Mouse (Mus musculus) liver, embryonic 11.5 days (tissue): ENCODE results near the gene Nbl1. TPM values are rescaled to one million over a fixed set of nuclear protein-coding genes. Genes with fewer than 3 reads are reported as not detected.

ENCODE experiments used
- ATAC-seq: fragments of 200-750 bp; cut with Nextera tagmentation; replicated peaks from 2 replicates; pipeline ENCODE4 v1.8.0; 2017; ENCODE audit warnings: moderate number of reproducible peaks, mild to moderate bottlenecking, moderate TSS enrichment, moderate library complexity; ENCODE audit not compliant: low FRiP score
- DNase-seq: peaks from one replicate; pipeline ENCODE4 v3.0.0-alpha.2; 2017; ENCODE audit warnings: low spot score
- H3K27ac ChIP-seq: fragments of 300-500 bp; sonication (generic); 2 replicates; pipeline ENCODE4 v1.5.1; 2014; ENCODE audit warnings: mild to moderate bottlenecking, low read depth, low read length, control low read depth
- H3K27me3 ChIP-seq: fragments of 300-500 bp; sonication (generic); replicated peaks from 2 replicates; pipeline ENCODE4 v1.6.1; 2014; ENCODE audit warnings: low read length, mixed read lengths; ENCODE audit not compliant: control insufficient read depth, insufficient read depth
- H3K36me3 ChIP-seq: fragments of 300-500 bp; sonication (generic); 2 replicates; pipeline ENCODE4 v1.6.1; 2014; ENCODE audit warnings: mild to moderate bottlenecking, low read length, moderate library complexity, mixed read lengths; ENCODE audit not compliant: control insufficient read depth, insufficient read depth
- H3K4me1 ChIP-seq: fragments of 300-500 bp; sonication (generic); replicated peaks from 2 replicates; pipeline ENCODE4 v1.6.1; 2014; ENCODE audit warnings: low read length, mixed read lengths; ENCODE audit not compliant: control insufficient read depth, insufficient read depth
- H3K4me2 ChIP-seq: fragments of 300-500 bp; sonication (generic); 2 replicates; pipeline ENCODE4 v1.6.1; 2014; ENCODE audit warnings: mild to moderate bottlenecking, control low read depth, moderate library complexity
- H3K4me3 ChIP-seq: fragments of 300-500 bp; sonication (generic); 2 replicates; pipeline ENCODE4 v1.5.1; 2014; ENCODE audit warnings: low read depth, low read length, control low read depth
- H3K9ac ChIP-seq: fragments of 300-500 bp; sonication (generic); 2 replicates; pipeline ENCODE4 v1.6.1; 2014; ENCODE audit warnings: low read depth, low read length, control low read depth
- H3K9me3 ChIP-seq: fragments of 300-500 bp; sonication (generic); 2 replicates; pipeline ENCODE4 v1.6.1; 2016; ENCODE audit warnings: low read length, inconsistent platforms, mixed read lengths; ENCODE audit not compliant: control insufficient read depth
- WGBS: fragments of 180-500 bp; shearing (Covaris S2); extraction: QIAGEN DNeasy Blood & Tissue Kit; methylation state at CpG from one replicate; pipeline ENCODE4 v1.1.7; 2014; 5-methylcytosine and 5-hydroxymethylcytosine counted together
- polyA plus RNA-seq: library from polyadenylated mRNA; unstranded; fragments of >200 nt; fragmentation: Nextera tagmentation; extraction: Ambion mirVana; gene quantifications from 2 replicates; pipeline ENCODE4 v1.2.1, GENCODE M21; 2014

Gene Nbl1
- polyA plus RNA-seq, 1 experiment from 2014 or later = 5.0 TPM

DNA sequence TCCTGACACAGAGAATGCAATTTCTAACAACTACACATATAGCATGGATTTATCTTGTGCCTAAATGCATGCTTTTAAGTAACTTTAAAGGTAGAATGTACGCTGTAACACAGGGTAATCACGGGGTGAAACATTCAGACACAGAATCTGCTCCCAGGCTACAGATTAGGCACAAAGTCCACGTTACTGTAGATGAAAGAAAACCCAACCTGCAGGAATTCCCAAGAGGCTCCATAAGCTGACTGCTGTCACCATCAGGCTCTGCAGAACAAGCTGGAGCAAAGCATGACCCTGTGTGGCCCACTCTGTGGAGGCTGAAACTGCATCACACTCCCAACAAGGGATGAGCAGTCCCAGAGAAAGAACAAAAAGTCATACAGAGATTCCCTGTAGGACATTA lies 19.7 kb upstream of the Nbl1 start:
- no peak overlapping the region for H3K27ac ChIP-seq
- H3K4me3 ChIP-seq = no peak overlapping the region
- 71% methylated on average over 3 of the region's 3 CpGs for WGBS
- H3K9me3 ChIP-seq = no peaks in the 10 kb centered on the region
- ATAC-seq (no peak), DNase-seq (no peak)
- H3K27me3 ChIP-seq = no peaks in the 10 kb centered on the region
- no peak overlapping the region for H3K9ac ChIP-seq
- no peaks in the 10 kb centered on the region for H3K36me3 ChIP-seq
- H3K4me2 ChIP-seq = no peak overlapping the region
- H3K4me1 ChIP-seq = peaks cover 48% of the 10 kb centered on the region

DNA sequence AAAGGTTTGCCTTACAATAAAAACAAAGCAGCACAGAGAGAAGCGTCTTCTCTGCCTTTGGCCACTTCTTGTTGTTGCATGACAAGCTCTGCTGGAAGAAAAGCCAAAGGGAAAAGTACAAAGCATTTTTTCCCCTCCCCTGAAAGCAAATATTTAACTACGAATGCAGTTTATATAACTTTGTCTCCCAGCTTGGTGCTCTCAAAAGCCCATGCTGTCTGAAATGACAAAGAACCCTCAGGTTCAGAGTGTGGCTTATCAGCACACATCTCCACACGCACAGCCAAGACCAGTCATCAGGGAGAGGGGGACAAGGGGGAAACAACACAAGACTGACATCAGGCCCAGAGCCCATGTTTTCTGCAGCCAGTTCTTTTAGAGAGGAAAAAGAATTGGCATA lies 18.6 kb upstream of the Nbl1 start:
- no peak for DNase-seq
- ATAC-seq = no peak
- Histone ChIP-seq H3K4me3 (no peak overlapping the region), H3K36me3 (no peaks in the 10 kb centered on the region; the same call in 1 of the 2 replicates), H3K4me1 (peaks cover 38% of the 10 kb centered on the region), H3K27me3 (no peaks in the 10 kb centered on the region), H3K27ac (peak overlapping the region; percentile 46; the same call in 1 of the 2 replicates), H3K9me3 (no peaks in the 10 kb centered on the region), H3K9ac (no peak overlapping the region), H3K4me2 (no peak overlapping the region)
- WGBS = 45% methylated on average over 3 of the region's 3 CpGs

DNA sequence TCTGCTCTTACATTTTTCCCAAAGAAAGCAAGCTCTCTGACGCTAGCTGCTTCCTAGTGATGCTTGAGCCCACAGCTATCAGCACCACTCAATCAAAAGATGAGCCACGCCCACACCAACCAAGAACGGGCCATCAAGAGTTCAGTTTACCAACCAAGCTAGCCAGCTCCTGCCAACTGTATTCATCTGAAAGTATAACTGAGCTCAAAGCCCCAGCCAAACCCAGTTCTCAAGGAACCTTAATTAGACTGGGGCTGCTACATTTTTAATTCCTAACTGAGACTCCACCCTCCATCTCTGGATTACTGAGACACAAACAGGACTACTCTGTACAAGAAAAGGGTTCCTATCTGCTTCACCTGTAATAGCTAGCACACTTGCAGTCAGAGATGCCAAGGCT lies 18.1 kb upstream of the Nbl1 start:
- WGBS = 36% methylated on average over 3 of the region's 3 CpGs
- H3K4me3 ChIP-seq = no peak overlapping the region
- peaks cover 33% of the 10 kb centered on the region for H3K4me1 ChIP-seq
- no peak overlapping the region for H3K4me2 ChIP-seq
- no peak overlapping the region for H3K9ac ChIP-seq
- 0 out of 2 replicates have a peak overlapping the region, but pooled peaks have one; percentile 46 for H3K27ac ChIP-seq
- no peak for ATAC-seq
- H3K9me3 ChIP-seq = no peaks in the 10 kb centered on the region
- no peaks in the 10 kb centered on the region; the same call in 1 of the 2 replicates for H3K36me3 ChIP-seq
- no peaks in the 10 kb centered on the region for H3K27me3 ChIP-seq
- no peak for DNase-seq

DNA sequence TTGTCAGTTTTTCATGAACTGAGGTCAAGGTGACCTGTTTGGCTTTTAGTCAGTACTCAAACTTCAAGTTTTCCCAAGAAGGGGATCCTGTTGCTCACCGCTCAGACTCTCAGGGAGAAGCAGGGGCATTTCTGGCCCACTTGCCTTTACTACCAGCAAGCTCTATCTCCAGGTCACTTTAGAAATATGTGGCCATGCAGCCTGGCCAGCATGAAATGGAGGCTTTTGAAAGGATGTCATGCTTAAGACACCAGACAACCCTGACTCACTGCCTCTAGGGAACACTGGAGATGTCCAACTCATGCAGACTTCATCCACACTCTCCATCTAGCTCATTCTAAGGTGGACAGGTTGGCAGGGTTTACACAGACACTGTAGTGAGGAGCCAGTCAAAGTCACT lies 12.7 kb upstream of the Nbl1 start:
- 96% methylated on average over 1 of the region's 1 CpGs for WGBS
- ATAC-seq (no peak), DNase-seq (no peak)
- Histone ChIP-seq H3K9me3 (no peaks in the 10 kb centered on the region), H3K4me3 (no peak overlapping the region), H3K27me3 (no peaks in the 10 kb centered on the region), H3K36me3 (peaks cover 22% of the 10 kb centered on the region; the same call in 1 of the 2 replicates), H3K4me2 (no peak overlapping the region), H3K4me1 (peaks cover 5% of the 10 kb centered on the region), H3K9ac (no peak overlapping the region), H3K27ac (no peak overlapping the region)

DNA sequence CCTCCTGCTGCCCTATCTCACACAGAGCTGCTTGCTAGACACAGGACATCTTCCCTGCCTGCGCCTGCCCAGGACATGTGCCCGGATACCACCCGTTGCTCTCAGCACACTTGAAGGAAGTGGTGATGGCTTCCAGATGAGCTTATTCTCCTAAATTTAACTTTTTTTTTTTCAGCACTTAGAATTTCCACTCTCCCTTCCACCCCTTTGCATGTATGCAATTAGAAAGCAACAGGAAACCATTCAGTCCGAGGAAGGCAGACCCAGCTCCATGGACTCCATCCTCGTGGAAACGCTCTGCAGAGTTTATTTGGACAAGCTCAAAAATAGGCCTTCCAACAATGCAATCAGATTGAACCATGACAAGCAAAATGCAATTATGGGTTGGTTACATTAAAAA lies 8.8 kb upstream of the Nbl1 start:
- H3K9ac ChIP-seq = no peak overlapping the region
- H3K27me3 ChIP-seq = no peaks in the 10 kb centered on the region
- WGBS = 85% methylated on average over 6 of the region's 6 CpGs
- no peak for ATAC-seq
- H3K4me3 ChIP-seq = no peak overlapping the region
- peaks cover 22% of the 10 kb centered on the region; the same call in 1 of the 2 replicates for H3K36me3 ChIP-seq
- H3K27ac ChIP-seq = no peak overlapping the region
- no peak overlapping the region for H3K4me2 ChIP-seq
- no peak for DNase-seq
- no peaks in the 10 kb centered on the region for H3K4me1 ChIP-seq
- H3K9me3 ChIP-seq = no peaks in the 10 kb centered on the region

DNA sequence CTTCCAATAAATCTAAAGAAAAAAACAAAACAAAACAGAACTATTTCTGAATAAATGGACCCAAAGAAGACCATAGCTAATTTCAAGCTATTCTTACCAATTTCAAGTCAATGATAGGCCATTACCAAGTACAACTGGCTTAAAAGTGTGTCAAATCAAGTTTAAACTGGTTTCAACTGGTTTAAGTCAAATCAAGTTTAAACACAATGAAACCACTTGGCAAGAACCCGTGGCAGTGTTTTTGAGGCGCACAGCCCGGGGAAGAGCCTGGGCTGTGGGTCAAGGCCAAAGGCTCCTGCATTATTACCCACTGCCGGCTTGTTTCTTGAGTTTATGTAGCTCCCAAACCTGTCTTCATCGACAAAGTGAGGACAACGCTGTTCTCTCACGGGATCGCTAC lies 7.5 kb upstream of the Nbl1 start:
- WGBS = 90% methylated on average over 8 of the region's 8 CpGs
- Histone ChIP-seq H3K27me3 (0 out of 2 replicates have a peak, but pooled peaks cover under 1% of the 10 kb centered on the region), H3K36me3 (peaks cover 22% of the 10 kb centered on the region; the same call in 1 of the 2 replicates), H3K27ac (no peak overlapping the region), H3K4me1 (no peaks in the 10 kb centered on the region), H3K9me3 (no peaks in the 10 kb centered on the region), H3K9ac (no peak overlapping the region), H3K4me3 (no peak overlapping the region), H3K4me2 (no peak overlapping the region)
- DNase-seq (no peak), ATAC-seq (no peak)

DNA sequence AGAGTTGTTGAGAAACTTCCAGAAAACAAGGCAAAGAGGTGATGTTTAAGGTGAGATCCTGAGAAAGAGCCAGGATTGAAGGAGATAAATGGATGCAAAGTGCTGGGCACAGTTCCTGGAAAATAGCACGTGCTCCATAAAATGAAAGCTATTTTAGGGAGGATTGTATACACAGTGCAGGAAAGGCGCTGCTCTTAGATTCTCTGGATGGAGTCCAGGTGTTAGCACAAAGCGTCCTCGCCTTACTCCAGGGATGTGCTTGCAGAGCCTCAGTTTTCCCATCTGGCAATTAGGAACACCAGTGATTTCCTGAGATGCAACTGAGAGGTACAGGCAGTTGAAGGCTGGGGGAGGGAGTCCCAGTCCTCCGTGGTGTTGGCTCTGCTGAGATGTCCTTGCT lies 3.4 kb upstream of the Nbl1 start:
- Histone ChIP-seq H3K9ac (no peak overlapping the region), H3K27me3 (peaks cover 39% of the 10 kb centered on the region), H3K4me1 (peaks cover 3% of the 10 kb centered on the region), H3K27ac (no peak overlapping the region), H3K4me2 (no peak overlapping the region), H3K36me3 (no peaks in the 10 kb centered on the region), H3K4me3 (no peak overlapping the region), H3K9me3 (peaks cover 6% of the 10 kb centered on the region; the same call in 1 of the 2 replicates)
- ATAC-seq (no peak), DNase-seq (no peak)
- WGBS = 68% methylated on average over 5 of the region's 5 CpGs

DNA sequence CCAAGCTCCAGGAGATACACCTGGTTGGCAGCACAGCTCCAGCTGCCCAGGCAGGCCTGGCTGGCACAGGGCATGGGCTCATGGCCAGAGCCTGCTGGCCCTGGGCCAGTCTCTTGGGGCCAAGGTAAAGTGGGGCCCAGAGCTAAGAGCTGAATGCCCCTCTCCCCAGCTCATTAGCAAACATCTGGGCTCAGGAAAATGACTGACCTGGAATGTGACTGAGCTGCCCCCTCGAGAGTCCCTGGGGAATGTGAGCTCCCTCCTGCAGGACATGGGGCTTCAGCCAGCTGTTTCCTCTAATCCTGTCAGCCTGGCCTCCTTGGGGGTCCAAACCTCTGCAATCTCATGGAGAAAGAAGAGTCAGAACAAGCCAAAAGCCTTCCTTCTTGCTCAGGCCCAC lies 2.6 kb upstream of the Nbl1 start:
- WGBS = 36% methylated on average over 1 of the region's 1 CpGs
- H3K4me2 ChIP-seq = no peak overlapping the region
- no peaks in the 10 kb centered on the region for H3K36me3 ChIP-seq
- peaks cover 3% of the 10 kb centered on the region for H3K4me1 ChIP-seq
- no peak overlapping the region for H3K9ac ChIP-seq
- DNase-seq (no peak), ATAC-seq (no peak)
- H3K4me3 ChIP-seq = no peak overlapping the region
- peaks cover 6% of the 10 kb centered on the region; the same call in 1 of the 2 replicates for H3K9me3 ChIP-seq
- no peak overlapping the region for H3K27ac ChIP-seq
- H3K27me3 ChIP-seq = peaks cover 47% of the 10 kb centered on the region

DNA sequence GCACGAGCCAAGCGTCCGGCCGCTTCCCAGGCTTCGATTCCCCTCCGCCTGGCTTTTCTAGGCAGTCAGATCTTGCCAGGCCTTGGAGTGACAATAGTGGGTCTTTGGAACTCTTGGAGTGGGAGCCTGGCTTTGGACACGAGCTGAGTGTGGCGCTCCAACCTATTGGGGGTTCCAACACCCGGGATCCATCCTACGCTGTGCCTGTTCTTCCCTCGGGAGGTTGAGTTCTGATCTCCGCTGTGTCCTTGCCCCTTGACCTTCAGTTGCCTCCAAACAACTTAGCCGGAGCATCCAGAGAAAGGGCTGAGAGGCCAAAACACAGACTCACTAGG lies 370 bp upstream of the Nbl1 start:
- peak overlapping the region; percentile 73 for H3K4me2 ChIP-seq
- peak overlapping the region; percentile 53 for H3K4me3 ChIP-seq
- 30% methylated on average over 13 of the region's 13 CpGs for WGBS
- ATAC-seq (no peak), DNase-seq (no peak)
- no peak overlapping the region for H3K9ac ChIP-seq
- no peak overlapping the region for H3K27ac ChIP-seq
- peaks cover 3% of the 10 kb centered on the region for H3K4me1 ChIP-seq
- peaks cover 6% of the 10 kb centered on the region; the same call in 1 of the 2 replicates for H3K9me3 ChIP-seq
- H3K27me3 ChIP-seq = peaks cover 69% of the 10 kb centered on the region
- H3K36me3 ChIP-seq = no peaks in the 10 kb centered on the region
